Mouse (Mus musculus): ENCODE data around the gene Gm20479. TPM values are rescaled to one million over a fixed set of nuclear protein-coding genes. Genes with fewer than 3 reads are reported as not detected.
A peak's percentile ranks its signal among the peaks of the same experiment; 100 is the strongest.

Gm20479 gene
- total and polyA plus RNA-seq, 3 experiments = 1.2 TPM; not detected in 2

DNA sequence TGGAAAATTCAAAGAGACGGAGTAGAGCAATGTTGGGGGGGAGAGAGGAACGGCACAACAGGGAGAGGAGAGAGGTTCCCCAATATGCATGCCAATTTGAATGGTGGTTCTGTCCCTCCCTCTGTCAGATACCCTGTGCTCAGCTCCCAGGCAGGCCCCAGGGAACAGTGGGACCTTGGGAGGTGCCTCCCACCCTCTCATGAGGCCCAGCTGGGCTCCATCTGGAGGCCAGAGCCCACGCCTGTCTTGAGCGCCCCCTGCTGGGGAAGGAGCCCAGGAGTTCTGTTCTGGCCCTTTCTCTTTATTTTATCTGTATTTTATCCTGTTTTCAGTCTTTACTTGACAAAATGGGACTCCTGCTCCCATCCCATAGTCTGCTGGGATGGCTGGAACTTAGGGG is 27.5 kb upstream of the Gm20479 start:
- Histone ChIP-seq H3K9me3 (replicated peaks) (no peaks in the 10 kb centered on the region), H3K27me3 (ENCODE audit: insufficient read depth, low read length) (no peaks in the 10 kb centered on the region), H3K4me3 (ENCODE audit: low read depth, low read length) (no peak overlapping the region; the same call in 1 of the 2 replicates), H3K4me1 (ENCODE audit: insufficient read depth, low read depth, low read length) (peaks cover 55% of the 10 kb centered on the region), H3K36me3 (replicated peaks) (no peaks in the 10 kb centered on the region)
- ATAC-seq (ENCODE audit: extremely low read depth, insufficient number of reproducible peaks, low FRiP score, poor library complexity, severe bottlenecking) (no peak), DNase-seq (ENCODE audit: low spot score) (peak; percentile 64)
- peak; percentile 71 for TF ChIP-seq CTCF (IDR thresholded peaks at IDR 0.05; ENCODE audit: low read depth, low read length)
- TF ChIP-seq POLR2AphosphoS5 (IDR thresholded peaks at IDR 0.05; ENCODE audit: insufficient replicate concordance, low read depth, low read length) = no peak

DNA sequence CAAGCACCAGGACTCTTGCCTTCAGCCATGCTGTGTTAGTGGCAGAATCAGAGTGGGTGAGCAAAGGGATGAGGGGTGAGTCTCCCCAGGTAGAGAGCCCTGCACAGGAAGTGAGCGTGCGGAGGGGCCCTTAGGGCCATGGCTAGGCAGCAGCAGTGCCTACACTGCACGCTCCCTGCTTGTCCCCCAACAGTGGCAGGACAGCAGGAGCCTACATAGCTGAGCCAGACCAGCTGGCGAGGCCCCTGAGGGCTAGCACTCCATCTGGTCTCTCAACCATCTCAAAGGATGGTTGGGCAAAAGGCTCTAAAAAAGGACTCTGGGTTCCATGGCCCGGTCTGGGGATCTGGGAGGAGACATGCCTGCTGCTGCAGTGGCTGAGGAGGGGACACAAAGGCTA is 26.9 kb upstream of the Gm20479 start:
- peaks cover under 1% of the 10 kb centered on the region; the same call in 1 of the 2 replicates for H3K27me3 ChIP-seq (ENCODE audit: insufficient read depth, low read length)
- ATAC-seq (ENCODE audit: extremely low read depth, insufficient number of reproducible peaks, low FRiP score, poor library complexity, severe bottlenecking) (no peak), DNase-seq (ENCODE audit: low spot score) (no peak)
- TF ChIP-seq GATA2 (IDR thresholded peaks at IDR 0.05; ENCODE audit: borderline replicate concordance, low read depth, low read length) = no peak
- no peak for TF ChIP-seq POLR2AphosphoS5 (IDR thresholded peaks at IDR 0.05; ENCODE audit: insufficient replicate concordance, low read depth, low read length)
- TF ChIP-seq GATA1 (IDR thresholded peaks at IDR 0.05; ENCODE audit: borderline replicate concordance, low read length) = no peak
- TF ChIP-seq TAL1 (conservative IDR thresholded peaks at IDR 0.05; ENCODE audit: low read depth, low read length) = no peak
- TF ChIP-seq CTCF (IDR thresholded peaks at IDR 0.05; ENCODE audit: low read depth, low read length) = no peak
- H3K9me3 ChIP-seq (replicated peaks) = no peaks in the 10 kb centered on the region
- no peaks in the 10 kb centered on the region for H3K36me3 ChIP-seq (replicated peaks)
- no peak overlapping the region for H3K4me3 ChIP-seq (ENCODE audit: low read depth, low read length)
- H3K4me1 ChIP-seq (ENCODE audit: insufficient read depth, low read depth, low read length) = peaks cover 51% of the 10 kb centered on the region

DNA sequence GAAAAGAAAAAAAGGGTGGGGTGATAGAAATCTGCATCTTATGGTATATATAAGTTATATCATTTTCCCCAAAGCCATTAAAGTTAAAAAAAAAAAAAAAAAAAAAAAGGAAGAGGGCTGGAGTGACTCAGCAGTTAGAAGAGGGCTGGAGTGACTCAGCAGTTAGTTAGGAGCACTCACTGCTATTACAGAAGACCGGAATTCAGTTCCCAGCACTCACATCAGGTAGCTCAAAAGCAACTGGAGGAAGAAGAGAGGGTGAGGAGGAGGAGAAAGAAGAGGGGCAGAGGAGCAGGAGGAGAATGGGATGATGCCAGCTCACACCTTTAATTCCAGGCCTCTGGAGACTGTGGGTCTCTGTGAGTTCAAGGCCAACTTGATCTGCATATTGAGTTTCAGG is 26.0 kb upstream of the Gm20479 start:
- TF ChIP-seq GATA2 (IDR thresholded peaks at IDR 0.05; ENCODE audit: borderline replicate concordance, low read depth, low read length) (no peak), CTCF (IDR thresholded peaks at IDR 0.05; ENCODE audit: low read depth, low read length) (no peak), TAL1 (conservative IDR thresholded peaks at IDR 0.05; ENCODE audit: low read depth, low read length) (no peak), POLR2AphosphoS5 (IDR thresholded peaks at IDR 0.05; ENCODE audit: insufficient replicate concordance, low read depth, low read length) (no peak), GATA1 (IDR thresholded peaks at IDR 0.05; ENCODE audit: borderline replicate concordance, low read length) (no peak)
- Histone ChIP-seq H3K4me1 (ENCODE audit: insufficient read depth, low read depth, low read length) (peaks cover 42% of the 10 kb centered on the region), H3K4me3 (ENCODE audit: low read depth, low read length) (no peak overlapping the region), H3K27me3 (ENCODE audit: insufficient read depth, low read length) (peaks cover 3% of the 10 kb centered on the region; the same call in 1 of the 2 replicates), H3K9me3 (replicated peaks) (no peaks in the 10 kb centered on the region), H3K36me3 (replicated peaks) (no peaks in the 10 kb centered on the region)
- ATAC-seq (ENCODE audit: extremely low read depth, insufficient number of reproducible peaks, low FRiP score, poor library complexity, severe bottlenecking) (peak; percentile 49; the same call in 1 of the 2 replicates), DNase-seq (ENCODE audit: low spot score) (no peak)

DNA sequence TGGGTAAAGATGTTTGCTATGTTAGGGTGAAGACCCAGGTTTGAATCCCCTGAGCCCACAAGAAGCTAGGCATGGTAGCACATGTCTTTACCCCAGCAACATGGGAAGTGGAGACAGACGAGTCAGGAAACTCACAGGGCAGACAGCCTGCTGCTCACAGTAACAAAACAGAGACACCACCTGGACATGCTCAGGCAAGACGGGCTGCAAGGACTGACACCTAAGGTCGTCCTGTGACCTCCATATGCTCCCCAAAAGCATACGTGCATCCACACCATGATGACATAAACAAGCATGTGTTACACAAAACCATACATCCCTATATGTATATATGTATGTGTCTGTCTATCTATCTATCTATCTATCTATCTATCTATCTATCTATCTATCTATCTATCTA is 24.3 kb upstream of the Gm20479 start:
- no peak overlapping the region for H3K4me3 ChIP-seq (ENCODE audit: low read depth, low read length)
- no peak for DNase-seq (ENCODE audit: low spot score)
- H3K27me3 ChIP-seq (ENCODE audit: insufficient read depth, low read length) = peaks cover 6% of the 10 kb centered on the region; the same call in 1 of the 2 replicates
- TF ChIP-seq GATA2 (IDR thresholded peaks at IDR 0.05; ENCODE audit: borderline replicate concordance, low read depth, low read length) = no peak
- no peak for TF ChIP-seq GATA1 (IDR thresholded peaks at IDR 0.05; ENCODE audit: borderline replicate concordance, low read length)
- no peak for TF ChIP-seq POLR2AphosphoS5 (IDR thresholded peaks at IDR 0.05; ENCODE audit: insufficient replicate concordance, low read depth, low read length)
- no peaks in the 10 kb centered on the region for H3K36me3 ChIP-seq (replicated peaks)
- ATAC-seq (ENCODE audit: extremely low read depth, insufficient number of reproducible peaks, low FRiP score, poor library complexity, severe bottlenecking) = no peak
- peaks cover 36% of the 10 kb centered on the region for H3K4me1 ChIP-seq (ENCODE audit: insufficient read depth, low read depth, low read length)
- H3K9me3 ChIP-seq (replicated peaks) = no peaks in the 10 kb centered on the region

DNA sequence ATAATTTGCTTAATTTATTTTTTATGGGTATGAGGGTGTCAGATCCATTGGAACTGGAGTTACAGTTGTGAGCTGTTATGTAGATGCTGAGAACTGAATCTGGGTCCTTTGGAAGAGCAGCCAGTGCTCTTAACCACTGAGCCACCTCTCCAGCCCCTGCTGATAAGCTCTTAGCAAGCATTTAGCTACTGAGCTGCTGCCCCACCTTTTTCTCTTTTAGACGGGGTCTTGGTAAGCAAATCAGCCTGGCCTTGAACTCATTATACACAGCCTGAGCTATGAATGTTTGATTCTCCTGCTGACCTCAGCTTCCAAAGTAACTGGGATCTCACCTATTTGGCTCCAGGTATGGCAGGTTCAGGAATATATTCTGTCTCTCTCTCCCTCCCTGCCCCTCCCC is 23.8 kb upstream of the Gm20479 start:
- Histone ChIP-seq H3K4me1 (ENCODE audit: insufficient read depth, low read depth, low read length) (peaks cover 35% of the 10 kb centered on the region), H3K9me3 (replicated peaks) (no peaks in the 10 kb centered on the region), H3K27me3 (ENCODE audit: insufficient read depth, low read length) (peaks cover 8% of the 10 kb centered on the region; the same call in 1 of the 2 replicates), H3K36me3 (replicated peaks) (no peaks in the 10 kb centered on the region), H3K4me3 (ENCODE audit: low read depth, low read length) (no peak overlapping the region)
- ATAC-seq (ENCODE audit: extremely low read depth, insufficient number of reproducible peaks, low FRiP score, poor library complexity, severe bottlenecking) = no peak
- DNase-seq (ENCODE audit: low spot score) = no peak
- TF ChIP-seq CTCF (IDR thresholded peaks at IDR 0.05; ENCODE audit: low read depth, low read length) (no peak), GATA2 (IDR thresholded peaks at IDR 0.05; ENCODE audit: borderline replicate concordance, low read depth, low read length) (no peak), POLR2AphosphoS5 (IDR thresholded peaks at IDR 0.05; ENCODE audit: insufficient replicate concordance, low read depth, low read length) (no peak), GATA1 (IDR thresholded peaks at IDR 0.05; ENCODE audit: borderline replicate concordance, low read length) (no peak), TAL1 (conservative IDR thresholded peaks at IDR 0.05; ENCODE audit: low read depth, low read length) (no peak)

DNA sequence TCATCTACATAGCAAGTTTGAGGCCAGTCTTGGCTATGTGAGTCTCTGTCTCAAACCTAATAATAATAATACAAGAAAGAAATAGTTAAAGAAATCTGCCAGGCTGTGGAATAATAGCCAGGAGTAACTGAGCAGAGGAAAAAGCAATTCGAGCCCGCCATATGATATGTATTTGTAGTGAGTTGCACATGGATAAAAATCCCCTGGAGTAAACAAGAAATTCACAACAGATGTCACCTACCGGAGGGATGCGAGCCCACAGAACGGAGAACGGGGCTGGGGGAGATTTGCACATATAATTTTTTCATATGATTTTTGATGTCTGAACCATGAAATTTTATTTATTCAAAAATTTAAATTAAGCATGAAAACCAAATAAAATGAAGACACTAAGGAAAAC is 22.6 kb upstream of the Gm20479 start:
- no peak for ATAC-seq (ENCODE audit: extremely low read depth, insufficient number of reproducible peaks, low FRiP score, poor library complexity, severe bottlenecking)
- Histone ChIP-seq H3K4me3 (ENCODE audit: low read depth, low read length) (no peak overlapping the region), H3K4me1 (ENCODE audit: insufficient read depth, low read depth, low read length) (peaks cover 28% of the 10 kb centered on the region), H3K36me3 (replicated peaks) (no peaks in the 10 kb centered on the region), H3K27me3 (ENCODE audit: insufficient read depth, low read length) (peaks cover 16% of the 10 kb centered on the region), H3K9me3 (replicated peaks) (no peaks in the 10 kb centered on the region)
- TF ChIP-seq TAL1 (conservative IDR thresholded peaks at IDR 0.05; ENCODE audit: low read depth, low read length) (no peak), GATA1 (IDR thresholded peaks at IDR 0.05; ENCODE audit: borderline replicate concordance, low read length) (no peak), GATA2 (IDR thresholded peaks at IDR 0.05; ENCODE audit: borderline replicate concordance, low read depth, low read length) (no peak), CTCF (IDR thresholded peaks at IDR 0.05; ENCODE audit: low read depth, low read length) (no peak), POLR2AphosphoS5 (IDR thresholded peaks at IDR 0.05; ENCODE audit: insufficient replicate concordance, low read depth, low read length) (no peak)
- DNase-seq (ENCODE audit: low spot score) = no peak

DNA sequence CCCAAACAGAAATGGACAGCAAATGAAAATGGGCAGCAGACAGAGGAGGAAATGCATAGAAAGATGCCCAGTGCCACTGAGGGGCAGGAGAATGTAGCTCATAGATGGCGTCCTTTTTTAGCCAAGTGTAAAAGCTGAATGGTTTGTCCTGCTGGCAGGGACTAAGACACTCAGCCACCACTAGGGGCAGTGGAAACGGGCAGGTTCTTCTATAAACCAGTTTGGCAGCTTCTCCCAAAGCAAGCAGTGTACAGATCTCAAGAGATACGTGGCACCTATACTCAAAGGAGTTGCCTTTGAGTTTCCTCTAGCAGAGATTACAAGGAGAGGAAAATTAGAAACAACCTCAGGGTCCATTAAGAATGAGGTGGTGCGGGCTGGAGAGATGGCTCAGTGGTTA is 21.2 kb upstream of the Gm20479 start:
- TF ChIP-seq TAL1 (conservative IDR thresholded peaks at IDR 0.05; ENCODE audit: low read depth, low read length) = no peak
- TF ChIP-seq CTCF (IDR thresholded peaks at IDR 0.05; ENCODE audit: low read depth, low read length) = peak; percentile 37; the same call in 1 of the 2 replicates
- Histone ChIP-seq H3K27me3 (ENCODE audit: insufficient read depth, low read length) (peaks cover 23% of the 10 kb centered on the region), H3K4me3 (ENCODE audit: low read depth, low read length) (no peak overlapping the region), H3K9me3 (replicated peaks) (no peaks in the 10 kb centered on the region), H3K36me3 (replicated peaks) (no peaks in the 10 kb centered on the region), H3K4me1 (ENCODE audit: insufficient read depth, low read depth, low read length) (peaks cover 14% of the 10 kb centered on the region)
- ATAC-seq (ENCODE audit: extremely low read depth, insufficient number of reproducible peaks, low FRiP score, poor library complexity, severe bottlenecking) (no peak), DNase-seq (ENCODE audit: low spot score) (peak; percentile 39)

All from G1E (cell line).